Mouse (Mus musculus) lung, adult 2 months (tissue): ENCODE measurements at regions not wholly inside any gene's neighbourhood (a gene's known extent, or its start where the extent isn't known, plus 50 kb on each side); places are given as distances from the start of the nearest gene placed in this dataset.

Experiments
- DNase-seq: peaks from one replicate; pipeline ENCODE4 v3.0.0; 2022
- H3K4me1 ChIP-seq: fragments of 200-500 bp; 2 replicates; pipeline ENCODE4 v1.6.1; 2011; ENCODE audit warnings: low read length; ENCODE audit not compliant: control insufficient read depth, insufficient read depth
- H3K4me3 ChIP-seq: fragments of 200-500 bp; replicated peaks from 2 replicates; pipeline ENCODE3; 2011; ENCODE audit warnings: low read depth, mild to moderate bottlenecking, control low read depth, low read length; ENCODE audit errors: extremely low read depth
- CTCF ChIP-seq: fragments of 200-500 bp; IDR thresholded peaks from 2 replicates; pipeline ENCODE4 v1.5.1; 2011; ENCODE audit warnings: mild to moderate bottlenecking, low read length, control low read depth; ENCODE audit not compliant: insufficient read depth
- POLR2A ChIP-seq: fragments of 200-500 bp; IDR thresholded peaks from 2 replicates; pipeline ENCODE4 v1.6.1; 2011; ENCODE audit warnings: low read depth, mild to moderate bottlenecking, control low read depth, low read length, borderline replicate concordance; ENCODE audit errors: extremely low read depth
- WGBS: fragments of 180-500 bp; shearing (Covaris S2); methylation state at CpG from one replicate; pipeline ENCODE4 v1.1.7; 2018; 5-methylcytosine and 5-hydroxymethylcytosine counted together

DNA sequence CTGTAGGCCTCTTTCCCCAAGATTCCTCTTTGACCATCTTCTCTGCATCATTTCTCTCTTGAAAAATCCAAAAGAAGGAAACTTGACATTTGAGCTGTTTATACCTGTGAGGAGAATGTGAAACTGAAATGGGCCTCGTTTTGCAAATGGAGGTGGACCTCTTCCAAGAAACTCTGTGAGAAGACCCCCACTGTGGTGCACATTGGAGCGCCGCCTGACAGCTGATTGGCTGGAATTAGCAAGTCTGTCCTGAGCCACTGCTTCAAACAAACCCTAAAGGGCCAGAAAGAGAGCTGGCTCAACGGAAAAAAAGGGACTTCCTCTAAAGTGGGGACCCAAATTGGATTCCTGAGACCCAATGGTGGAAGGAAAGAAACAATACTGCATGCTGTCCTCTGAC, 250.9 kb upstream of the Trpc7 start:
- WGBS: 58% methylated on average over 4 of the region's 4 CpGs
- no peak overlapping the region for H3K4me3 ChIP-seq
- no peaks in the 10 kb centered on the region for H3K4me1 ChIP-seq
- DNase-seq: no peak
- TF ChIP-seq POLR2A: no peak
- no peak for TF ChIP-seq CTCF

GRCm38 (mm10) chr13:57145782-57146181, 250.0 kb upstream of the Trpc7 start:
- 51% methylated on average over 2 of the region's 2 CpGs for WGBS
- H3K4me3 ChIP-seq: no peak overlapping the region
- no peaks in the 10 kb centered on the region for H3K4me1 ChIP-seq
- TF ChIP-seq POLR2A: no peak
- no peak for TF ChIP-seq CTCF
- no peak for DNase-seq

DNA sequence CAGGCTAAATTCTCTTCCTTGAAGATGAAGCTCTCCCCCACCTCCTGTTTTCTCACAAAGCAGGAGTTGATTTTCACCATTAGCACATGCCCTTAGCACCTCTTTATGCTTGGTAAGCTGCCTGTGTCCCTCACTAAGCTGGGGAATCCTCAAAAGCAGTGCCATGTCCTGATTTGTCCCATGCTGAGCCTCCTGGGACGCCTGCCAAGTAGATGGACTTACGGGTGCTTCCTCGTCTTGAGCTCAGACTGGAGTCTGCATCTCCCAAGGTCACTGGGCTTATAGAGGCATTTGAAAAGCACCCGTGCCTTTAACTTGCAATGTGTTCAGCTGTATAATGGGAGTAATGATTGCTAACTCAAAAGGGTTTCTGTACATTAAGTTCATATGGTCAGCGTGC, 247.1 kb upstream of the Trpc7 start:
- TF ChIP-seq POLR2A (no peak), CTCF (no peak)
- Histone ChIP-seq H3K4me1 (no peaks in the 10 kb centered on the region), H3K4me3 (no peak overlapping the region)
- WGBS: 38% methylated on average over 5 of the region's 5 CpGs
- no peak for DNase-seq

DNA sequence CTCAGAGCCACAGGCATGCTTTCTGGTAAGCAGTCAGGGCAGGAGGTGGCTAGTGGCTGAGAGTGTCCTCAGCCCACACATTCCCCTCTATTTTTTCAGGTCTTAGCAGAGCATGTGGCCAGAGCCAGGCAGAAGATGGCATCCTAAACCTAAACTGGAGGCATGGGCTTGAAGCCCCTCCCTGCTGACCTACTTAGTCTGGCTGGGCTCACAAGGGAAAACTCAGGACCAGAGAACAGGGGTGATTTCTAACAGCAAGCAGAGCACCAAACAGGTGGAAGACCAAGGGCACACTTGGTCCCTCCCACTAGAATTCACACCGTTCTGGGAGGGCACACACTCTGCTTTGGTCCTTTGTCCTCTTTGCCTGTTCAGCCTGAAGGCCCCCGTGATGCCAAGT, 246.6 kb upstream of the Trpc7 start:
- H3K4me1 ChIP-seq: no peaks in the 10 kb centered on the region
- 20% methylated on average over 2 of the region's 2 CpGs for WGBS

DNA sequence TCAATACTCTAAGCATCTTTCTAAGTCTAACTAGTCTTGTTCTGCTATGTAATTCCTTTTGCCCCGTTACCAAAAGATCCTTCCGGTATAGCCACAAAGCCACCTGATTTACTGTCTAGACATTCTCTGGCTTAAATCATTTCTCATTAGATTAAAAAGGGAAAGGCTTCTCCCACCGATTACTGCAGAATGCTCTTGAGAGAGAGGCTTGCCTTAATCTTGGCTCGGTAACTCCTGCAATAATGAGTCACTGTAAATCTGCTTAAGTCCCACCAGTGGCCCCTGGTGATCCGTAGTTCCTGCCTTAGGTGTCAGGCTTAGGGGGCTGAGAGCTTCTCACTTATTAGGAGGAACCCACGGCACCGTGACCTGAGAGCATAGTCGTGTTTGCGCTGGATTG, 220.1 kb upstream of the Trpc7 start:
- 64% methylated on average over 9 of the region's 9 CpGs for WGBS
- no peak for TF ChIP-seq CTCF
- TF ChIP-seq POLR2A: no peak
- Histone ChIP-seq H3K4me3 (no peak overlapping the region), H3K4me1 (no peaks in the 10 kb centered on the region)
- no peak for DNase-seq

More for the DNA sequence above, 246.6 kb upstream of the Trpc7 start:
- no peak for DNase-seq
- H3K4me3 ChIP-seq: no peak overlapping the region
- TF ChIP-seq POLR2A (no peak), CTCF (no peak)

- H3K4me1 ChIP-seq: no peaks in the 10 kb centered on the region
- TF ChIP-seq POLR2A (no peak), CTCF (no peak)
- 12% methylated on average over 12 of the region's 12 CpGs for WGBS
- H3K4me3 ChIP-seq: no peak overlapping the region
- no peak for DNase-seq
Measured at GRCm38 (mm10) chr13:57107956-57108355, 212.2 kb upstream of the Trpc7 start.

DNA sequence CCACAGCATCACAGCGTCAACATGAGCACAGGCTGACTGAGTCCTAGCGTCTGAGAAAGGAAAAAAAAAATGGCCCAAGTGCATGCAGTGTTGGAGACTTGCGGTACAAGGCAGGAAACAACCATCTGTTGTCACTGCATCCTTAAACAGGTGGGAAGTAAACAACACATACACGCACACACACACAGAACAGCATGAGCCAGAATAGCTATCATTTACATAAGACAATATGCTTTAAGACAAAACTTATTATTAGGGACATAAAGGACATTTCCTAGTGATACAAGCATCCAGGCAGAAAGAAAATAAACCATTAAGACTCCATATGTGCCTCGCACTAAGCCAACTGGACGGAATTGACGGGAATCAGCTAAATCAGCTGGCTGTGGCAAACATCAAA, 203.8 kb upstream of the Trpc7 start:
- WGBS: 85% methylated on average over 7 of the region's 7 CpGs
- TF ChIP-seq POLR2A (no peak), CTCF (no peak)
- DNase-seq: no peak
- H3K4me1 ChIP-seq: no peaks in the 10 kb centered on the region
- H3K4me3 ChIP-seq: no peak overlapping the region

- Histone ChIP-seq H3K4me1 (no peaks in the 10 kb centered on the region), H3K4me3 (no peak overlapping the region)
- DNase-seq: no peak
- no peak for TF ChIP-seq POLR2A
- TF ChIP-seq CTCF: no peak
- WGBS: 87% methylated on average over 8 of the region's 8 CpGs
Measured at GRCm38 (mm10) chr13:57091886-57092285, 196.1 kb upstream of the Trpc7 start.

DNA sequence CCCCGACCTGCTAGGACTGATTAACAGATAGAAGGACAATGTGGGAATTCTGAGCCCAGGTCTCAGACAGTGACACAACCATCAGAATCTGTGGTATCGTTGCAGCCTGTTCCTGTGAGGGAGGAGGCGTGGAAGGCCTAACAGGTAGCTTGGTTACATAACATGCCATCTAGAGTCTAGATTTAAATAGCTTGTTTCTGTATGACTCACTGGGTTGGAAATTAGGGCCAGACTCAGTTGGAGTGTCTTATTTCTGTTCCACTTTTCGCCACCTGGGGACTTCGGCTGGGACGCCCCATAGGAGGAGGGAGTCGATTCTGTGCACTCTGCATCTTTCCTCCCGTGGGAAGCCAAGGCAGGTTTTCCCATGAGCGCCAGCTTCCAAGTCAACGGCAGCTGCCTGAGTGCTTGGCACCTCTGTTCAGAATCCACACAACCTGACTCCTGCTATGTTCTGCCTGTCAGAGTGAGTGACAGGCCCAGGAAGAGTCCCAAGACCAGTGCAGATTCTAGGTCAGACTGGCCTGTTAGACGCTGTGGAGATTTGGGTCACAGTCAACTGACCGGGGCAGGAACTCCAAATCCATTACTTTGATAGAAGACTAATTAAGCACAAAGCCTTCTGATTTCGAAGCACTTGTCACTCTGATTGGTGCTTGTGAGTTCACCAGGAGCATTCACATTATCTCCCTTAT, 193.7 kb upstream of the Trpc7 start:
- Histone ChIP-seq H3K4me3 (no peak overlapping the region), H3K4me1 (no peaks in the 10 kb centered on the region)
- TF ChIP-seq CTCF: no peak
- TF ChIP-seq POLR2A: no peak
- 77% methylated on average over 13 of the region's 13 CpGs for WGBS
- DNase-seq: no peak

DNA sequence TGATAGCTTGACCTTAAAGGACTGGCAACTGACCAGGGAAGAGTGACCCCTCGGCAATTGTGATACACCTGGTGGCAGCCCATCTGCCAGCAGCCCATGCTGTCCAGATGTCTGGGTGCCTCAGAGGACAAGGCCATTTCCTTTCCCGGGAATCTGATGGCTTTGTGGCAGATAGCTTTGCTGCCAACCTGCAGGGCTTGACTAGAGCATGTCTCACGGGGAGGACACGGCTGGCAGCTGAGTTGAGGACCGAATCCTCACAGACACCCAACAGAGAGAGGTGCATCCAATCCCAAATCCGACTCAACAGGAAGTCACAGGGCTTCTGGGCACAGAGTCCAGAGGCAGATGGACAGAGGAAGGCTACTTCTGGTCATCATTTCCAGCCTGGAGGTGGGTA, 192.2 kb upstream of the Trpc7 start:
- 83% methylated on average over 6 of the region's 6 CpGs for WGBS
- DNase-seq: no peak
- TF ChIP-seq CTCF (no peak), POLR2A (no peak)
- Histone ChIP-seq H3K4me3 (no peak overlapping the region), H3K4me1 (no peaks in the 10 kb centered on the region)
